Mouse (Mus musculus) heart, embryonic 11.5 days (tissue): ENCODE measurements around the gene Wdr24. TPM values are rescaled to one million over a fixed set of nuclear protein-coding genes. Genes with fewer than 3 reads are reported as not detected.

Source experiments
- ATAC-seq: fragments of 200-750 bp; cut with Nextera tagmentation; replicated peaks from 2 replicates; pipeline ENCODE4 v1.8.0; 2017; ENCODE audit warnings: moderate library complexity; ENCODE audit not compliant: insufficient number of reproducible peaks, low FRiP score, low TSS enrichment
- H3K27ac ChIP-seq: fragments of 300-500 bp; sonication (generic); 2 replicates; pipeline ENCODE4 v1.5.1; 2014; ENCODE audit warnings: mild to moderate bottlenecking, low read depth, low read length
- H3K27me3 ChIP-seq: fragments of 300-500 bp; sonication (generic); 2 replicates; pipeline ENCODE4 v1.6.1; 2014; ENCODE audit warnings: mild to moderate bottlenecking, low read length, mixed read lengths; ENCODE audit not compliant: control insufficient read depth, insufficient read depth
- H3K36me3 ChIP-seq: fragments of 300-500 bp; sonication (generic); 2 replicates; pipeline ENCODE4 v1.6.1; 2014; ENCODE audit warnings: mild to moderate bottlenecking, low read length, moderate library complexity, mixed read lengths; ENCODE audit not compliant: control insufficient read depth, insufficient read depth
- H3K4me1 ChIP-seq: fragments of 300-500 bp; sonication (generic); 2 replicates; pipeline ENCODE4 v1.6.1; 2014; ENCODE audit warnings: low read length; ENCODE audit not compliant: control insufficient read depth, insufficient read depth
- H3K4me2 ChIP-seq: fragments of 300-500 bp; sonication (generic); 2 replicates; pipeline ENCODE4 v1.6.1; 2014; ENCODE audit warnings: mild to moderate bottlenecking, moderate library complexity
- H3K4me3 ChIP-seq: fragments of 300-500 bp; sonication (generic); 2 replicates; pipeline ENCODE4 v1.5.1; 2014; ENCODE audit warnings: low read depth, low read length
- H3K9ac ChIP-seq: fragments of 300-500 bp; sonication (generic); 2 replicates; pipeline ENCODE4 v1.6.1; 2014; ENCODE audit warnings: mild to moderate bottlenecking, low read depth, low read length, moderate library complexity
- H3K9me3 ChIP-seq: fragments of 300-500 bp; sonication (generic); replicated peaks from 2 replicates; pipeline ENCODE4 v1.6.1; 2016; ENCODE audit warnings: low read length; ENCODE audit not compliant: control insufficient read depth
- WGBS: fragments of 180-500 bp; shearing (Covaris S2); extraction: QIAGEN DNeasy Blood & Tissue Kit; methylation state at CpG from one replicate; pipeline ENCODE4 v1.1.7; 2014; ENCODE audit not compliant: insufficient replicate concordance; 5-methylcytosine and 5-hydroxymethylcytosine counted together
- polyA plus RNA-seq: library from polyadenylated mRNA; unstranded; fragments of >200 nt; fragmentation: Nextera tagmentation; extraction: Ambion mirVana; gene quantifications from 2 replicates; pipeline ENCODE4 v1.2.1, GENCODE M21; 2014

Wdr24 gene
- polyA plus RNA-seq, 1 experiment from 2014 or later = 14.4 TPM

DNA sequence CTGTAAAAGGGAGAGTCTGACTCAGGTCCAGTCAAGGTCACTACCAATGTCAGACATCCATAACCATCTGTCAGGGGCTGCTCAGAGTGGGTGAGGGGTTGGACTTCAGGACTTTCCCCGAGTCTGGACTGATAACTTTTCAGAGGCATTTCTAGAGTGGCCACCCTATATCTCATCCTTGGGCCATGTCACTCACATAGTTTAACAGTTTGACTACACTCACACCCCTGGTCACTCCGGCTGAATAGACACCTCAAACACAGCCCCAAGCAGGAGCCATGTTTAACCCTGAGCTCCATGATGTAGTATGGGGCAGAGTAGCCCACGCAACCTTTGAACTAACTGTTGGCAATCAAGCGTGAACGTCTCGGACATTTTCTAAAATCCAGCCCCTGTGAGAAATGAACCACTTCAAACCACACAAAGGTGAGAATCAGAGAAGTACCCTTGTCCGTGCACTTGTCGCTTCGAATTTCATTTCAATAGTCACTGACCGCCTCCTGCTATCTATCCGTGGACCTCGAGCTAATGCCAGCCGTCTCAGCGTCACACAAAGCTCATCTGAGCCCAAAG is 50.8 kb downstream of the Wdr24 start:
- H3K27me3 ChIP-seq = no peaks in the 10 kb centered on the region
- peak overlapping the region; percentile 85 for H3K4me3 ChIP-seq
- H3K36me3 ChIP-seq = peaks cover 4% of the 10 kb centered on the region; the same call in 1 of the 2 replicates
- H3K4me1 ChIP-seq = peaks cover 20% of the 10 kb centered on the region
- peak overlapping the region; percentile 96 for H3K4me2 ChIP-seq
- peak overlapping the region; percentile 89 for H3K27ac ChIP-seq
- no peaks in the 10 kb centered on the region for H3K9me3 ChIP-seq
- 6% methylated on average over 14 of the region's 14 CpGs for WGBS
- ATAC-seq = no peak; the same call in 1 of the 2 replicates
- H3K9ac ChIP-seq = peak overlapping the region; percentile 80

DNA sequence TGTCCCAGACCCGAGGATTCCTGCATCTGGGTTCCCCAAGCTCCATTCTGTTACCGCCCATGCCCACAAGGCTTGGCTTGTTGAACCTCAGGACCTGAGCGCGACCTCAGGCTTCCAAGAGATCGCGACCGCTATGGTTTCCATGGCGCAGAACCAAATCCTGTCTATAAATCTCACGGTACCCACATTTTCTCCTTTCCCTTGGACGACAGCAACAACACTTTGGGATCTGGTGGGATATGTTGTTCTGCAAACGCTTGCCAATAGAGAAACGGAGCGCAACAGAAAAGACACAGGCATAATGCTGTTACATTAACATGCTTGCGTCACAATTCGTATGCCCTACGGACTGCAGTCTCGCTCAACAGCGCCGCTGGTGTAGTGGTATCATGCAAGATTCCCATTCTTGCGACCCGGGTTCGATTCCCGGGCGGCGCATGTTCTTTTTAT is 51.3 kb downstream of the Wdr24 start, which contains the start of gene Mettl26:
Gene Mettl26, plus strand, starts transcription at position 354 of the 450 bp plus-strand sequence.
- Histone ChIP-seq H3K27me3 (no peaks in the 10 kb centered on the region), H3K9me3 (no peaks in the 10 kb centered on the region), H3K36me3 (peaks cover 4% of the 10 kb centered on the region; the same call in 1 of the 2 replicates), H3K4me3 (peak within 1 kb of the TSS; percentile 85), H3K27ac (peak within 1 kb of the TSS; percentile 89), H3K4me2 (peak within 1 kb of the TSS; percentile 96), H3K9ac (peak within 1 kb of the TSS; percentile 80), H3K4me1 (peaks cover 20% of the 10 kb centered on the region)
- under 1% methylated on average over 25 of the region's 25 CpGs for WGBS
- peak; percentile 72 for ATAC-seq

DNA sequence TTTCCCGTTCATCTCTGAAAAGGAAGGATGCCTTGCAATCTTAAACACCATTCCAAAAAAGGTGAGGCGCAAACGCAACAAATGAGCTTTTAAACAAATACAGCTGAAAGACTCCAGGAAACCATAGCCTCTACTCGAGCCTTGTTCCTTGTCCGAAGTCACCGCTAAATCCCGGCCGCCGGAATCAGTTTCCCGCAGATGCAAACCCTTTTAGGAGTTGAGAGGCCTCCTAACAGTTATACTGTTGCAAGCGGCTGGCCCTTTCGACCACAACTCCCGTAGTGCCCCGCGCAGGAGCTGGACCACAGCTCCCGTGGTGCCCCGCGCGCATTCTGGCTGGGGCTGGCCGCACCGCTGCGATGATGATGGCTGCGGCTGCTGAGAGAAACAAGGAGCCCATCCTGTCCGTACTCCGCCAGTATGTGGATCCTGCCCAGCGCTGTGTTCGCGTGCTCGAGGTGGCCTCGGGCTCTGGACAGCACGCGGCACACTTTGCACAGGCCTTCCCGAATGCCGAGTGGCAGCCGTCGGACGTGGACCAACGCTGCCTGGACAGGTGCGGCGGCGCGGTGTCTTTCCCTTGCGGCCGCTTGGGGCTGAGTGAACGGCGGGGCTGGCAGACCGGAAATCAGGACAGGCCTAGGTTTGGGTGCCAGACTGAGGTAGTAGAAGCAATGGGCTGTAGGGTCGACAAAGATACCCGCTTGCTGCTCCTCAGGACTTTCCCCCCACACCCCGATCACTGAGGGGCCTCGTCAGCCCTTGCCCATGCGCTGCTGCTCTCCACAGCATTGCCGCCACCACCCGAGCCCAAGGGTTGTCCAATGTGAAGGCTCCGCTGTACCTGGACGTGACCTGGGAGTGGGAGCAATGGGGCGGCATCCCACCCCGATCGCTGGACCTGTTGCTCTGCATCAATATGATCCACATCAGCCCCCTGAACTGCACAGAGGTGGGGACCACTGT is 52.0 kb downstream of the Wdr24 start:
- peak overlapping the region; percentile 96 for H3K4me2 ChIP-seq
- peaks cover 20% of the 10 kb centered on the region for H3K4me1 ChIP-seq
- peak; percentile 80 for ATAC-seq
- H3K27me3 ChIP-seq = no peaks in the 10 kb centered on the region
- no peaks in the 10 kb centered on the region for H3K9me3 ChIP-seq
- H3K27ac ChIP-seq = peak overlapping the region; percentile 89
- peak overlapping the region; percentile 85 for H3K4me3 ChIP-seq
- WGBS = 1% methylated on average over 59 of the region's 59 CpGs
- peaks cover 4% of the 10 kb centered on the region; the same call in 1 of the 2 replicates for H3K36me3 ChIP-seq
- H3K9ac ChIP-seq = peak overlapping the region; percentile 80

DNA sequence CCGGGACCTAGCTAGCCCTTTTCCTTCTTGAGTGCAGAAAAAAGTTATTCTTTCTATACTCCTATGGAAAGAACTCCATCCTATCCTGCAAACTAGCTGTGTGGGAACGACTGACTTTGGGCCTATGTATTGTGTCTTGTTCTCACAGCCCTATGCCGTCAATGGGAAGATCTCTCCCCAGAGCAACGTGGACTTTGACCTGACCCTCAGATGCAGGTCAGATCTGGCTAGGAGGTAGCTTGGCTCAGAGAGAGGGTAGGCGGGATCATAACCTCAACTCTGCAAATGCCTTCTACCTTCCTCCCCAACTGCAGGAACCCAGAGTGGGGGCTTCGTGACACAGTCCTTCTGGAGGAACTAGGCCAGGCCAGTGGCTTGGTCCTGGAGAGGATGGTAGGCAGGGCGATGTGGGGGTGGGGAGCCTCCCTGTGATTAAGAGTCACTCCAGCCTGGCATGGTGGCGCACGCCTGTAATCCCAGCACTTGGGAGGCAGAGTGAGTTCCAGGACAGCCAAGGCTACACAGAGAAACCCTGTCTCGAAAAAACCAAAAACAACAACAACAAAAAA is 53.0 kb downstream of the Wdr24 start:
- ATAC-seq = no peak
- H3K27me3 ChIP-seq = no peaks in the 10 kb centered on the region
- peak overlapping the region; percentile 80 for H3K9ac ChIP-seq
- peak overlapping the region; percentile 85 for H3K4me3 ChIP-seq
- peaks cover 27% of the 10 kb centered on the region for H3K4me1 ChIP-seq
- H3K36me3 ChIP-seq = peaks cover 4% of the 10 kb centered on the region; the same call in 1 of the 2 replicates
- 64% methylated on average over 10 of the region's 10 CpGs for WGBS
- H3K27ac ChIP-seq = no peak overlapping the region
- H3K4me2 ChIP-seq = peak overlapping the region; percentile 96
- H3K9me3 ChIP-seq = no peaks in the 10 kb centered on the region

DNA sequence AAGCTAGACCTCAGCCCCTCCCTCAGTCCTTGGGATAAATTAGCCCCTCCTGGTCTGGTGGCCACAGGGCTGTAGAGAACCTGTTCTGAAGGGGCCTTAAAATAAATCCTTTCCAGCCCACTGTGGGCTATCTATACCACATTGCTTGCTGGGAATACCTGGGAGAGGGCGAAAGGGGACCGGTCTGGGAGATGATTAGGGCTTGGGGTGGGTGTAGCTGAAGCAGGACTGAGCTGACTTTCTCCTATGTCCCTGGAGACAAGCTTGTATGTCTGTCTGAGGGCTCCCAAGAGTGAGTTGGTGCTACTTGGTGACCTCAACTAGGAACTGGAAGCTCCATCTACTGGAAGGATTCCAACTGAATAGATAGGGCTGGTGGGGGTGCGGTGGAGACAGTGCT is 53.6 kb downstream of the Wdr24 start:
- no peak for ATAC-seq
- Histone ChIP-seq H3K4me3 (no peak overlapping the region), H3K36me3 (peaks cover 7% of the 10 kb centered on the region; the same call in 1 of the 2 replicates), H3K27ac (no peak overlapping the region), H3K4me1 (peaks cover 33% of the 10 kb centered on the region), H3K27me3 (no peaks in the 10 kb centered on the region), H3K4me2 (no peak overlapping the region), H3K9me3 (no peaks in the 10 kb centered on the region), H3K9ac (no peak overlapping the region)
- 88% methylated on average over 3 of the region's 3 CpGs for WGBS

DNA sequence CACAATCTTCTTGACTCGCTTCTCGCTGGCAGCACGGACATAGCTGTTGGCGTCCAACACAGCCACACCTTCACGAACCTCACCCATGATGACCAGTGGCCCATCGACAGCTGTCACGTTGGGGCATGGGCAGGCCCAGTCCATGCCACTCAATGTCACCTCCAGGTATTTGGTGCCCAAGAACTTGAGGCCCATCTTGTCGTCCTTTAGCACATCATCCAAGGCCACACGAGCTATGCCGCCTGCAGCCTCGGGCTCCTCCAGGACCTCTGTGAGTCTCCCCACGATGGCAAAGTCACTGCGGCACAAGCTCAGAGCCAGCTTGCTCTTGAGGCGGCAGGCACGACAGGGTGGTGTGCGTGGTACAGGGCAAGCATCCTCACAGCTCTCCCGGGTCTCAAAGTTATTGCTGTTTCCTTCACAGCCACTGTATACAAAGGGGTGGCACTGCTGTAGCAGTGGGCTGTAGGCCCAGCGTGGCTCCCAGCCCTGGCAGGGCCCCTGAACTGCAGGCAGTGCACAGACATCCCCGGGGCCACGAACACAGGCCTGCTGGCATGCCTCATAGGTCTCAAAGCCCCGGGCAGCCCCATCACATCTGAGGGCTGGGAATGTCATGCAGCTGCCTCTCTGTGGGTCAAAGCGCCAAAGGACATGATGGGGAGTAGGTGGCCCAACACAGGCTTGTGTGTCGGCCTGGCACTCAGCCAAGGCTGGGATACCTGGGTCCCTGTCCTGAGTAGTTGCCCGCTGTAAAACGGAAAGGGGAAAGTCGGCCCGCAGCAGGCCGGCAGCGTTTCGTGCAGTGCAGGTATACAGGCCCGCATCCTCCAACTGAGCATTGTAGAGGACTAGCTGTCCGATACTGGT is 54.5 kb downstream of the Wdr24 start:
- no peak overlapping the region for H3K4me3 ChIP-seq
- H3K9ac ChIP-seq = no peak overlapping the region
- no peaks in the 10 kb centered on the region for H3K27me3 ChIP-seq
- WGBS = 91% methylated on average over 32 of the region's 32 CpGs
- H3K4me1 ChIP-seq = peaks cover 36% of the 10 kb centered on the region
- ATAC-seq = no peak
- no peak overlapping the region for H3K4me2 ChIP-seq
- H3K36me3 ChIP-seq = peaks cover 7% of the 10 kb centered on the region; the same call in 1 of the 2 replicates
- H3K9me3 ChIP-seq = no peaks in the 10 kb centered on the region
- no peak overlapping the region for H3K27ac ChIP-seq
